Mouse (Mus musculus) lung, embryonic 14.5 days (tissue): ENCODE data around the gene Celsr1. TPM values are rescaled to one million over a fixed set of nuclear protein-coding genes. Genes with fewer than 3 reads are reported as not detected.

ENCODE experiments used
- ATAC-seq: fragments of 200-750 bp; cut with Nextera tagmentation; 2 replicates; pipeline ENCODE4 v1.8.0; 2017; ENCODE audit warnings: mild to moderate bottlenecking, moderate TSS enrichment, moderate library complexity; ENCODE audit not compliant: insufficient read depth
- DNase-seq: peaks from one replicate; pipeline ENCODE4 v3.0.0-alpha.2; 2015
- H3K27ac ChIP-seq: fragments of 300-500 bp; sonication (generic); 2 replicates; pipeline ENCODE4 v1.5.1; 2014; ENCODE audit warnings: low read depth, mild to moderate bottlenecking, moderate library complexity
- H3K27me3 ChIP-seq: fragments of 300-500 bp; sonication (generic); 2 replicates; pipeline ENCODE4 v1.6.1; 2014; ENCODE audit warnings: low read length, control low read depth; ENCODE audit not compliant: insufficient read depth
- H3K36me3 ChIP-seq: fragments of 300-500 bp; sonication (generic); 2 replicates; pipeline ENCODE4 v1.6.1; 2014; ENCODE audit warnings: control low read depth; ENCODE audit not compliant: insufficient read depth
- H3K4me1 ChIP-seq: fragments of 300-500 bp; sonication (generic); 2 replicates; pipeline ENCODE4 v1.6.1; 2014; ENCODE audit warnings: antibody characterized with exemption, control low read depth; ENCODE audit not compliant: insufficient read depth
- H3K4me2 ChIP-seq: fragments of 300-500 bp; sonication (generic); 2 replicates; pipeline ENCODE4 v1.6.1; 2014; ENCODE audit warnings: mild to moderate bottlenecking
- H3K4me3 ChIP-seq: fragments of 300-500 bp; sonication (generic); 2 replicates; pipeline ENCODE4 v1.5.1; 2014; ENCODE audit warnings: low read depth, low read length
- H3K9ac ChIP-seq: fragments of 300-500 bp; sonication (generic); 2 replicates; pipeline ENCODE4 v1.6.1; 2014
- H3K9me3 ChIP-seq: fragments of 300-500 bp; sonication (generic); 2 replicates; pipeline ENCODE4 v1.6.1; 2016; ENCODE audit warnings: low read depth, low read length, control low read depth
- CTCF ChIP-seq: IDR thresholded peaks from 2 replicates; pipeline ENCODE4 v1.5.1; 2016; ENCODE audit warnings: antibody characterized with exemption, low read depth
- WGBS: fragments of 180-500 bp; shearing (Covaris S2); extraction: QIAGEN DNeasy Blood & Tissue Kit; methylation state at CpG from one replicate; pipeline ENCODE4 v1.1.7; 2014; 5-methylcytosine and 5-hydroxymethylcytosine counted together
- polyA plus RNA-seq: library from polyadenylated mRNA; unstranded; fragments of >200 nt; fragmentation: Nextera tagmentation; extraction: Ambion mirVana; gene quantifications from 2 replicates; pipeline ENCODE4 v1.2.1, GENCODE M21; 2014

Celsr1 gene
- polyA plus RNA-seq, 1 experiment from 2014 or later = 9.9 TPM

DNA sequence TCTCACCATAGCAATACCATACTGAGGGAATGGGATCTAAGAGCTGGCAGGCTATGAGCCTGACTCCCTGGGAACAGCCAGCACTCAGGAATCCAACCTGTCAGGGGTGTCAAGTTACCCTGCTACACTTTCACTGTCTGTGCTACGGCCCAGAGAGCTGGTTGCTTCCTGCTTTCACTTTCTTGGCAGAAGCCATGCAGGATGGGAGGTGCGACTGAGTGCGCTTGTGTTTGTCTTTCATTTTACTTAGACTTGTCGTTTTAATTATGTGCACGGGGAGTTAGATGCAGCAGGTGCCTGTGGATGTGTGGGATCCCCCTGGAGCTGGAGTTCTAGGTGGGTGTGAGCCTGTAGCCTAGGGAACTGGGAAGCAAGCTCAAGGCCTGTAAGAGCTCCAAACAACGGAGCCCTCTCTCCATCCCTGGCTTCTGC, 25.9 kb downstream of the Celsr1 start:
- DNase-seq = peak; percentile 73
- Histone ChIP-seq H3K4me2 (peak overlapping the region; percentile 44), H3K4me3 (no peak overlapping the region), H3K4me1 (no peaks in the 10 kb centered on the region), H3K9ac (no peak overlapping the region), H3K27ac (peak overlapping the region; percentile 67; the same call in 1 of the 2 replicates), H3K27me3 (no peaks in the 10 kb centered on the region), H3K9me3 (no peaks in the 10 kb centered on the region), H3K36me3 (no peaks in the 10 kb centered on the region)
- WGBS = 5% methylated on average over 6 of the region's 6 CpGs
- peak; percentile 88 for ATAC-seq
- no peak for TF ChIP-seq CTCF

DNA sequence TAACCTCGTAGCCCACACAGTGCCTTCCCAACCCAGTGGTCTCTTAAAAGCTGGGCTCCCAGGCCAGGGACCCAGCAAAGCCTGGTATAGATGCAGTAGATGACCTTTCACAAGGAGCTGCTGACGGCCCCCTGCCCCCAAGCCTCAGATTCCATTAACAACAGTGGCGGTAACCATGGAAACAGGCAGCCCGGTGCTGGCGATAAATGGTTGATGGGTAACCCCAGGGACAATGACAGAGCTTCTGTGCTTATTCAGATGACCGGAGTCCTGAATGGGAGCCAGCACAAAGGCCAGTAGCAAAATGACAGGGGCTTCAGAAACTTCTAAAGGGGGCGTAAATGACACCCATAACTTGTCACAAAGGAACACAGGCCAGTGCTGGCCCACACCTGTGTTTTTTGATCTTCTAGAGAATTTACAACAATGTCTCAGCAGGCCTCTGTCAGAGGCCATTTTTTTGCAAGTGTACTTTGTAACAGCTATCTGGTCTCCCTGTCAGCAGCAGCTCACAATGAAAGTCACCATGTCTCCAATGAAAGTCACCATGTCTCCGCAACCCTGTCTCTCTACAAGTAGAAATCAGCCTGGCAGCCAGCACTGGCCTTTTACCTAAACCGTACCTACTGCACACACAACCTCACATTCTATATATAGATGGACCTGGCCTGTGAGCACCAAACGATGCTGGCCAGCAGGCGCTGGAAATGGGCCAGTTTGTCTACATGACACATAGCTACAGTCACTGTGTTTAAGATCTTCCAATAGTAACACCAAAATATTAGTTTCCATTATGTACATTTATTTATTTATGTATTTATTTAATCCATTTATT, 27.7 kb downstream of the Celsr1 start:
- TF ChIP-seq CTCF = no peak
- Histone ChIP-seq H3K27me3 (no peaks in the 10 kb centered on the region), H3K27ac (no peak overlapping the region), H3K9me3 (no peaks in the 10 kb centered on the region), H3K9ac (no peak overlapping the region), H3K4me2 (no peak overlapping the region), H3K36me3 (no peaks in the 10 kb centered on the region), H3K4me1 (peaks cover 3% of the 10 kb centered on the region), H3K4me3 (no peak overlapping the region)
- DNase-seq (no peak), ATAC-seq (no peak)
- WGBS = 30% methylated on average over 11 of the region's 11 CpGs

DNA sequence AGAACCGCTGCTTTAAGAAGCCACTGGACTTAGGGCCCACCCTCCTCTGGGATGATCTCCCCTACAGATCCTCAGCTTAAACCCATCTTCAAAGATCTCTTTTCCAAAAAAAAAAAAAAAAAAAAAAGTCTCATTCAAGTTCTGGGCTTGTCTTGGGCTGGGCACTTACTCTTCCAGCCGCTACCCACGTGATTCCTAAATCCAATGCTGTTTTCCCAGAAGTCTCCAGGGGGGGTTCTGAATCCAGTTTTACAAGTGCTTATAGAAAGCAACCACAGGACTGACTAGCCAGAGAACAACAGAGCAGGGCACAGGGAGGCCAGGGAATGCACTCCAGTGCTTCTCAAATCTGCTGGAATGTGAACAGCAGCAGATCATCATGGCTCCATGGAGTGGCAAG, 29.5 kb downstream of the Celsr1 start:
- ATAC-seq (no peak), DNase-seq (peak; percentile 29)
- H3K9ac ChIP-seq = no peak overlapping the region
- H3K9me3 ChIP-seq = no peaks in the 10 kb centered on the region
- H3K4me1 ChIP-seq = peaks cover 3% of the 10 kb centered on the region
- H3K27ac ChIP-seq = peak overlapping the region; percentile 5; the same call in 1 of the 2 replicates
- no peak for TF ChIP-seq CTCF
- H3K4me2 ChIP-seq = no peak overlapping the region
- 83% methylated on average over 3 of the region's 3 CpGs for WGBS
- no peak overlapping the region for H3K4me3 ChIP-seq
- no peaks in the 10 kb centered on the region for H3K27me3 ChIP-seq
- no peaks in the 10 kb centered on the region for H3K36me3 ChIP-seq

DNA sequence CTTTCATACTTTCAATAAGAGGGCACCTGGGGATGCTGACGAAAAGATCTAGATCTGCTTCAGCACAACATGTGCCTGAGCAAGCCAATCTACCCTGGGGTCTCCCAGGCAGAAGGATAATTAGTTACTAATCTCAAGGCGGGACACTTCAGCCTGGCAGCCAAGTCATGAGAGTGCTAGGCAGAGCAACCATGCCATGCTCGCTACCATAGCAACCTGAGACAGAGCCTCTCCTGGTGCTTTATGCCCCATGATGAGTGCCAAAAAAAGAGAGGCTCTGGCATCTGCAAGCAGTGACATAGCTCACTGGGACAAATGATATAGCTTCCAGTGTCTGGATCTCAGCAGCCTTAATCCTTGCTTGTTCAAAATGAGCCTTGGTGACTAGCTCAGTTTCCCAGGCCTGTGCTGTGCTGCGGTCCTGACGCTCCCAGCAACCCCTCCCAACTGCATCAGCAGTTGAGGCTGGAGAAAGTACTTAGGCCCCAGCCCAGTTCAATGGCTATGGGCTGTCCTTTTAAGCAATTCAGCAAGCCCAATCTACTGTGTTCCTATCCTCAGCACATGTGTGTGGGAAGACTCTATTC, 32.8 kb downstream of the Celsr1 start:
- Histone ChIP-seq H3K27ac (no peak overlapping the region), H3K9ac (no peak overlapping the region), H3K4me3 (no peak overlapping the region), H3K36me3 (no peaks in the 10 kb centered on the region), H3K27me3 (no peaks in the 10 kb centered on the region), H3K4me1 (peaks cover 9% of the 10 kb centered on the region), H3K9me3 (no peaks in the 10 kb centered on the region), H3K4me2 (no peak overlapping the region)
- WGBS = 71% methylated on average over 5 of the region's 5 CpGs
- DNase-seq (peak; percentile 54), ATAC-seq (peak; percentile 69)
- no peak for TF ChIP-seq CTCF

DNA sequence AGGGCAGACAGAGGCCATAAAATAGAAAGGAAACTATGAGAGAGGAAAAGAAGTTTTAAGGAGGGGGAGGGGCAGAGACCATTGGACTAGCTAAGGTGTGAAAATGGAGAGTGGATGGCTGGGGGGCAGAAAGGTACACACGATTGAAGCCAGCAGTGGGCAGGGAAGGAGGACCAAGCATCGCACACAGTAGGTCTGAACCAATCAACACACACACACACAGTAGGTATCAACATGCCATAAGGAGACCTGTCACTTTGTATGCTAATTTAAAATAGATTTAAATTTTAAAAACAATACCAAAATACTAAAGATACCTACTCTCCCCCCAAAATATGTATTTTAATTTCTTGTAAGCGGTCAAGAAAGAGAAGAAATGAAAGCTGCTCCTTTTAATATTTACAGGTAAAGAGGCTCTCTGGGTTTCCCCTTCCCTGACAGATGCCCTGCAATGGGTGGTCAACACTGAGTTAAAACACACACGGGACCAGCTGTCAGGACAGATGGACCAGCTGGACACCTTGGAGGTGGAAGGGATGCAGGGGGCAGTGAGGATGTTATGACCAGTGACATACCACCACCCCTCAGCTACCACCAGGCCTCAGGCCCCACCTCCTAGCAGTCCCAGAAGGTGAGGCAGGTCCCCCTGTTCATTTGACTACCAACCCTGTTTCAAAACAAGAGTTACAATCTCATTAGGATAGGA, 34.9 kb downstream of the Celsr1 start:
- ATAC-seq = no peak
- no peak for TF ChIP-seq CTCF
- Histone ChIP-seq H3K9me3 (no peaks in the 10 kb centered on the region), H3K9ac (no peak overlapping the region), H3K4me2 (no peak overlapping the region), H3K4me3 (no peak overlapping the region), H3K27me3 (no peaks in the 10 kb centered on the region), H3K4me1 (peaks cover 17% of the 10 kb centered on the region), H3K27ac (no peak overlapping the region), H3K36me3 (no peaks in the 10 kb centered on the region)
- 58% methylated on average over 4 of the region's 4 CpGs for WGBS
- DNase-seq = no peak

DNA sequence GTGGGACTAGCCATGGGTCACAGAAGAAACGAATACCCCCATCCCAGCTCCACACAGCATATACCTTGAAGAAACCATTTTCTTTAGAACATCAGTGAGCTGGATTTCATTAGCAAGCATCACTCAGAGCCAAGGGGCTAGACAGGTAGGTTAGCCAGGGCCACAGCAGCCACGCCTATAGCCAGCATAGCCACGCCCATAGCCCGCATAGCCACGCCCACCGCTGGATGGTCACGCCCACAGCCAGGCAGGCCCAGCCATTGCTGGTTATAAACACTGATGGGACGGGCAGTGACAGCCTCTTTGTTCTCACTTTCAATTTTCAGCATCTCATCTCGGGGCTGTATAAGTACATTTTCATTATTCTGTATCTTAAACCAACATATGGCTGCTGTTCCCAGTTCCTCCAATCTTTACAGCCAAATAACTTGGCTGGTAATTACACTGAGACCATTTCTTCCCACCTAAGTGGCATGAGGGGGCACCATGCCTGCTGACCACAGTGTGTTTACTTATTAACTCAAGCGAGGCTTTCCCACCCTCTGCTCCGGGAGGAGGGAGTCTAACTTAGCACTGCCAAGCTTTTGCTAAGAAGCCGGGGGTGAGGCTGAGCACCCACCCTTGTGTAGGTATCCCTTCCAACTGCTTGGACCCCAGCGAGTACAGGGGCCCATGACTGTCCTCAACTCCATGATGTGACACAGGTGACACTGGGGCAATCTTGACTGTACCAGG, 37.4 kb downstream of the Celsr1 start:
- ATAC-seq (no peak), DNase-seq (peak; percentile 60)
- Histone ChIP-seq H3K36me3 (no peaks in the 10 kb centered on the region), H3K4me2 (no peak overlapping the region), H3K4me3 (no peak overlapping the region), H3K27ac (peak overlapping the region; percentile 65), H3K9ac (no peak overlapping the region), H3K27me3 (no peaks in the 10 kb centered on the region), H3K4me1 (peaks cover 23% of the 10 kb centered on the region), H3K9me3 (no peaks in the 10 kb centered on the region)
- WGBS = 26% methylated on average over 13 of the region's 13 CpGs
- TF ChIP-seq CTCF = no peak
